Mouse (Mus musculus) layer of hippocampus, adult 9-11 months (tissue): ENCODE measurements around the gene Pipox.

Experiments
- DNase-seq: peaks from one replicate; pipeline ENCODE4 v3.0.0; 2022

The Pipox gene

GRCm38 (mm10) chr11:77906747-77907174 is 12.9 kb upstream of the Pipox start:
- DNase-seq = no peak

GRCm38 (mm10) chr11:77906097-77906687 is 12.3 kb upstream of the Pipox start:
- no peak for DNase-seq

- no peak for DNase-seq
Measured at GRCm38 (mm10) chr11:77904707-77905106, 10.8 kb upstream of the Pipox start.

GRCm38 (mm10) chr11:77903761-77904160 is 9.9 kb upstream of the Pipox start:
- DNase-seq = no peak

GRCm38 (mm10) chr11:77901775-77902355 is 8.0 kb upstream of the Pipox start:
- no peak for DNase-seq

- no peak for DNase-seq
Measured at GRCm38 (mm10) chr11:77901366-77901765, 7.5 kb upstream of the Pipox start.

GRCm38 (mm10) chr11:77900696-77901095 is 6.8 kb upstream of the Pipox start:
- DNase-seq = no peak

- no peak for DNase-seq
Measured at GRCm38 (mm10) chr11:77900187-77900586, 6.3 kb upstream of the Pipox start.

- DNase-seq = no peak
Measured at GRCm38 (mm10) chr11:77896820-77897805, 3.2 kb upstream of the Pipox start.

- DNase-seq = no peak
Measured at GRCm38 (mm10) chr11:77896480-77896819, 2.6 kb upstream of the Pipox start.

GRCm38 (mm10) chr11:77896011-77896410 is 2.1 kb upstream of the Pipox start:
- no peak for DNase-seq

GRCm38 (mm10) chr11:77894967-77895366 is 1.1 kb upstream of the Pipox start:
- DNase-seq = no peak

- DNase-seq = no peak
Measured at GRCm38 (mm10) chr11:77893283-77893682, 613 bp downstream of the Pipox start.

- DNase-seq = no peak
Measured at GRCm38 (mm10) chr11:77892883-77893282, 1.0 kb downstream of the Pipox start.

- DNase-seq = no peak
Measured at GRCm38 (mm10) chr11:77890648-77891258, 3.1 kb downstream of the Pipox start.

- DNase-seq = no peak
Measured at GRCm38 (mm10) chr11:77889484-77889883, 4.4 kb downstream of the Pipox start.

- DNase-seq = no peak
Measured at GRCm38 (mm10) chr11:77888846-77889245, 5.0 kb downstream of the Pipox start.

GRCm38 (mm10) chr11:77887373-77887960 is 6.4 kb downstream of the Pipox start:
- DNase-seq = no peak

- DNase-seq = no peak
Measured at GRCm38 (mm10) chr11:77885246-77885575, 8.7 kb downstream of the Pipox start.

GRCm38 (mm10) chr11:77884524-77885245 is 9.2 kb downstream of the Pipox start:
- DNase-seq = no peak

- no peak for DNase-seq
Measured at GRCm38 (mm10) chr11:77876760-77877148, 17.1 kb downstream of the Pipox start.
